Mouse (Mus musculus): ENCODE results near the gene Ttll3.

Ttll3 gene

DNA sequence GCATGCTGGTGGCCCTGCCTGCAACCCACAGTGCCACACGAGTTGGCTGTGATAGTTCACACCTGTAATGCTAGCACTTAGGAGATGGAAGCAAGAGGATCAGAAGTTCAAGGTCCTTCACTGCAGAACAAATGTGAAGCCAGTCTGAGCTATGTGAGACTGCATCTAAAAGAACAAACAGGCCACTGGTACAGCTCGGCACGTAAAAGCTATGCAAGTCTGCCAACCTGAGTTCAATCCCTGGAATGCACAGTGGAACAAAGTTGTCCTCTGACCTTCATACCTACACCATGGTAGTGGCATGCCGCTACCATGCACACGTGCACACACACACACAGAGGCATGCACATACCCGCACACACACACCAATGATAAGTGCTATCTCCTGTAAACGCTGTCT is 35.1 kb downstream of the Ttll3 start:
- DNase-seq (ENCODE audit: low spot score in 2 of 2), result no peak

- no peak for DNase-seq (ENCODE audit: low spot score in 2 of 2)
Observed at GRCm38 (mm10) chr6:113426696-113427095, 37.6 kb downstream of the Ttll3 start.

DNA sequence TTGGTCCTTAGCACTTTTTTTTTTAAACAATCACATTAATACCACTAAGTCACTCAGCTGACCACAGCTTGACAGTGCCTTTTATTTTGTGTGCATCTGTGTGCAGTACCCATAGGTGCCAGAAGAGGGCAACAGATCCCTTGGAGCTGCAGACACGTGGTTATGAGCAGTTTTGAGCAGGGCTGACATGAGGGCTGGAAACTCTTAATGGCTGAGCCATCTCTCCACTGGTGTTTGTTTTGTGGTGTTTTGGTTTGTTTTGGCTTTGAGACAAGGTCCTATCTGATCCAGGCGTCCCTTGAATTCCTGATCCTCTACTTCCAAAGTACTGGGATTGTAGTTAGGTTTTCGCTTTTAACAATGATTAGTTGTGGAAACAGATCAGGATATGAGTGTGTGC is 38.3 kb downstream of the Ttll3 start:
- no peak for DNase-seq (ENCODE audit: low spot score in 2 of 2)

- DNase-seq (ENCODE audit: low spot score in 2 of 2), result no peak
Observed at GRCm38 (mm10) chr6:113428006-113428405, 38.9 kb downstream of the Ttll3 start.

GRCm38 (mm10) chr6:113429965-113430364 is 40.9 kb downstream of the Ttll3 start:
- no peak for DNase-seq (ENCODE audit: low spot score in 2 of 2)

- no peak for DNase-seq (ENCODE audit: low spot score in 2 of 2)
Observed at GRCm38 (mm10) chr6:113430846-113431245, 41.8 kb downstream of the Ttll3 start.

- DNase-seq (ENCODE audit: low spot score in 2 of 2), result no peak
Observed at GRCm38 (mm10) chr6:113431801-113432200, 42.7 kb downstream of the Ttll3 start.

GRCm38 (mm10) chr6:113433661-113434060 is 44.6 kb downstream of the Ttll3 start:
- DNase-seq (ENCODE audit: low spot score in 2 of 2), result no peak

DNA sequence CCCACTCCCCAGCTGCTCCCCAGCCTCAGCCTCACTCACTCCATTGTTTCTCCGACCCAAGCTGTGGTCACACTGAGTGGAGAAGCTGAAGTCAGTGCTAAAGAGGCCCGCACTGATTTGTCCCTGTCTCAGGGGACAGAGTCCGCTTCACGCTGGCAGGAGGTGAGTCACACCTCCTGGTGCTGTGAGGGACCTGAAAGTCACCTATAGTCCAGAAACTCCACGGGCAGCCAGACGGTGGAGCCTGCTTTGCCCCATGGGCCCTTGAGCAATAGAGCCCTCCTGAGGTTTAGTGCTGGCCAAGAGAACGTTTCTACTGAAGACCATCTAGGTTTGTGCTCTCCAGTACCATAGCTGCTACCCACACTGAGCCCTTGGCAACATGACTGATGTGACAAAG is 45.6 kb downstream of the Ttll3 start:
- no peak for DNase-seq (ENCODE audit: low spot score in 2 of 2)

DNA sequence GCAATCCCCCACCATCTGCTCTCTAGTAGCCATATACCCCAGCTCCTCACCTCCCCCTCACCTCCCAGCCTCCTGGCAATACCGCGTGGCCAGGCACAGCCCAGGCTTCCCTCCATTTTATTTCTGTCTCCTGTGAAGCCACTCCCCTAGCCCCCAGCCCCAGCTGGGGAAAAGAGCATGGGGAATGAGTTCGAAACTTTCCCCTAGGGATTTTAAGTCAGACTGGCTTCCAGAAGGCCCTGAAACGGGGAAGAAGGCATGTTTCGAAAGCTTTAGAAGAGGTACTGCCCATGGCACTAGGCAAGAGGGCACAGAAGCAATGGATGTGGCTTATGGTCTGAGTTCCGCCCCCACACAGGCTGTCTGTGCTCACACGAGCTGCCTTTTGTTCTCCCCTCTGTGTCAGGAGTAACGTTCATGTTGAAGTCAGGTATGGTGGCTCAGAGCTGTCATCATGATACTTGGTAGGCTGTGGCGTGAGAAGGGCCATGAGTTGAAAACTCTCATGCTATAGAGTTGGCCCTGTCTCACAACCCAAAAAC is 46.7 kb downstream of the Ttll3 start, which contains the start of gene Cidec:
Cidec (minus strand) TSS at position 97 of the 542 bp plus-strand sequence.
- no peak for DNase-seq (ENCODE audit: low spot score in 2 of 2)

- no peak for DNase-seq (ENCODE audit: low spot score in 2 of 2)
Observed at GRCm38 (mm10) chr6:113437135-113437534, 48.1 kb downstream of the Ttll3 start.

DNA sequence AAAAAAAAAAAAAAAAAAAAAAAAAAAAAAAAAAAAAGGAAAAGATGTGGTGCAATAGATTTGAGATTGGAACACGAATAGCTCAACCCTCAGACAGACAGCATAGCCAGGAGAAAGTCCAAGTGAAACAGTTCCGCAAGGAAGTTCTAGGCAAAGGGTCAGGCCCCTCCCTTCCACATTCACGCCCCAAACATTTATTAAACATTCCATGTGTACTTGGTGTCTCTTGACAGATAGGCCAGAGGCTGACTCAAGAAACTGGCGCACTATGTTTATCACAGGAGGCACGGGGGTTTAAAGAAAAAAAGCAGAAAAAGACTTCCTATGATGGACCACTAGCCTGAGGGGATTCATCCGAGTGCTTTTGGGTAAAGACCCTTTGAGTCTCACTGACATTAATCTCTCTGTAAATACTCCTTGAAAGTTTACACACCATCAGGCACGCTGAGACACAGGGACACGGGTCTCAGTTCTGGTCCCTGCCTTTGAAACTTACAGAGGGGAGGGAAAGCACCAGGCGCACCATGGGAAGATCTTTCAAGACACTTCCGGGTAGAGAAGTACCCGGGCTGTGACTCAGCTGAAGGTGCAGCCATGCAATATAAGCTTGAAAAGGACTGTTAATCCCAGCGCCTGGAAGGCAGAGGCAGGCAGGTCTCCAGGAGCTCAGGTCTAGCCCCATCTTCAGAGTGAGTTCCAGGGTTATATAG is 49.8 kb downstream of the Ttll3 start:
- no peak for DNase-seq (ENCODE audit: low spot score in 2 of 2)

- DNase-seq (ENCODE audit: low spot score in 2 of 2), result no peak
Observed at GRCm38 (mm10) chr6:113440686-113441085, 51.6 kb downstream of the Ttll3 start.

GRCm38 (mm10) chr6:113441147-113441680 is 52.2 kb downstream of the Ttll3 start:
- peak in 1 of 2 experiments; percentile 56 for DNase-seq (ENCODE audit: low spot score in 2 of 2)

DNA sequence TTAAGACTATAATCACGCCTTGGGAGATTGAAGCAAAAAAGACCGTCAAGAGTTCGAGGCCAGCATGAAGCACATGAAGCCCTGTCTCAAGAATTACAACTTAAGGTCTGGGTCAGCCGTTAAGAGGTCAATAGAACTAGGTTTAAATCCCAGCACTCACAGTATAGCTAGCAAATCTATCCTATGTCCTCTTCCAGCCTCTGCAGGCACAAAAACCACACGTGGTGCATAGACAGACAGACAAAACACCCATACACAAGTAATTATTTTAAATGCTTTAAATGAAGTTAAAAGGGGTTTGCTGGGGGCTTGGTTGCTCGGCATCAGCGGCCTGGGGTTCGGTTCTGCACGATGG is 53.0 kb downstream of the Ttll3 start:
- no peak for DNase-seq (ENCODE audit: low spot score in 2 of 2)

DNA sequence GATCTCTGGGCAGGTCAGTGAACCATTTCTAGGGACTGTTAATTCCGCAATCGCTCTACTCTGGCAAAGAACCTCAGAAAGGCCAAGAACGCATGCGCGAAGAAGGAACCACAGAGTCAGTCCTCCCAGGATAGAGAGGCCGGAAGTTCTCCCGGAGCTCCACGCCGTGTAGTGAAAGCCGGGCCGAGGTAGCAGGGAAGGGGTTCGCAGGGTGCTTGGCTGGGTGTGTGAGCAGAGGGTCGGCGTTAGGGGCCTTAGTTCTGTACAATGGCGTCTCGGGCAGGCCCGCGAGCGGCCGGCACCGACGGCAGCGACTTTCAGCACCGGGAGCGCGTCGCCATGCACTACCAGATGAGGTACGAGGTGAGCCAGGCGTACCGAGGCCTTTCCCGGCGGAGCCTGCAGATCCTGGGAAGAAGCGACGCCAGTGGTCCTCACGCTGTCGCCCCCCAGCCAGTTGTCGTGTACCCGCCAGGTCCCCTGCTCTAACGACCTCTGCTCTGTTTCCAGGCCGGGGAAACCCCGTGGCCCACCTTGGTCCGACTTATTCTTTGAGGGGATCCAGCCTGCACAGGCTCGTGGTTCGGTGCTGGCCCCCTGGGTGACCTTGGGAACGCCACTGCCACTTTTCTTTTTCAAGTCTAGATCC is 53.5 kb downstream of the Ttll3 start, which contains the start of gene Jagn1:
Jagn1 (plus strand) TSS at position 128 of the 649 bp plus-strand sequence.
- DNase-seq (ENCODE audit: low spot score in 2 of 2), result peak; percentile 78 to 80

- DNase-seq (ENCODE audit: low spot score in 2 of 2), result no peak
Observed at GRCm38 (mm10) chr6:113443091-113443490, 54.0 kb downstream of the Ttll3 start.

DNA sequence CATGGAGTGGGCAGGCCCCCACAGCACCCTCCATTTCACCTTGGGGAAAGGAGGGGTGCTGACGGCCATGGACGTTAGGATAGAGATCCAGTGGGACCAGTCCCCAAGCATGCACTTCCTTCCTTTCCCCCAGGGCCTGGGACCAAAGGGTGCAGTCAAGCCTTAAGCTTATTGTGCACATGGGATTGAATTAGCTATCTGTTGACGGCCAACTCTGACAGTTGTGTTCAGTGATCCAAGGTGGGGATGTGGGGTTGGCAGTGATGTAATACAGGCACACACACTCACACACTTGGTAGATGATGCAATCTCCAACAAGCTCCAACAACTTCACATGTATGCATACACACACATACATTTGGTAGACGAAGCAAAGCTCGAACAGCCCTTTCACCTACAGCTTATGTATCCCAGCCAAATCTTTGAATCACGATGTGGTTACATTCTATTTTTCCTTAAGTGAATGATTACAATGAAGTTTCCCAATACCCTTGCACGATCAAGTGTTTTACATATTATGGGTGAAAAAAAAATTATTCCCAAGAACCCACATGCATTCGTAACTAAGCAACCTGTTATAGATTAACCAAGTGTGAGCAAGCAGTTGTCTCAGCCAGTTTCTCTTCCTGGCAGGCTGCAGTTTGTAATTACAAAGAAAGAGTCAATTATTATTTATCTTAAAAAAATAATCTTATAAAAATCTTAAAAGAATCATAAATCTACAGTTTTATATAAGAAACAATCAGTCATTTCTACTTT is 55.3 kb downstream of the Ttll3 start:
- DNase-seq (ENCODE audit: low spot score in 2 of 2), result no peak

- no peak for DNase-seq (ENCODE audit: low spot score in 2 of 2)
Observed at GRCm38 (mm10) chr6:113447639-113448038, 58.6 kb downstream of the Ttll3 start.

GRCm38 (mm10) chr6:113451839-113452238 is 62.8 kb downstream of the Ttll3 start:
- DNase-seq (ENCODE audit: low spot score in 2 of 2), result no peak

- no peak for DNase-seq (ENCODE audit: low spot score in 2 of 2)
Observed at GRCm38 (mm10) chr6:113455007-113455406, 65.9 kb downstream of the Ttll3 start.

- DNase-seq (ENCODE audit: low spot score in 2 of 2), result no peak
Observed at GRCm38 (mm10) chr6:113457952-113458534, 69.0 kb downstream of the Ttll3 start, which contains the start of gene Il17re. Gene Il17re, plus strand, starts transcription at chr6:113458484.
